In genomic region chr7:81213347-81214152, GRCm38 (mm10) we compare ENCODE assay signal across 8 mouse cellular contexts. TPM values are rescaled to one million over a fixed set of nuclear protein-coding genes. Genes with fewer than 3 reads are reported as not detected.
DNase-seq lines count a peak whose midpoint lies in the region; ATAC-seq lines count a peak whose summit lies in the region.

Gene Pde8a, plus strand, starts transcription at chr7:81213596.

- no peak for DNase-seq in layer of hippocampus, adult 18-20 months (ENCODE audit: low spot score in 2 of 2)
- DNase-seq in layer of hippocampus, adult 9-11 months, result no peak
- peak; percentile 38 to 53 for DNase-seq in adrenal gland, adult 18-20 months (ENCODE audit: low spot score in 2 of 2)
- DNase-seq in gastrocnemius, postnatal 4 days (ENCODE audit: low spot score in 2 of 2), result no peak
- peak; percentile 21 for DNase-seq in lung, postnatal 36 days
- no peak for DNase-seq in left cerebral cortex, postnatal 14 days (ENCODE audit: low spot score in 2 of 2)

- peaks cover 20% of the 10 kb centered on the region for H3K4me1 ChIP-seq in intestine, embryonic 15.5 days (replicated peaks)
- peaks cover 12% of the 10 kb centered on the region for H3K4me1 ChIP-seq in stomach, embryonic 15.5 days

- H3K36me3 ChIP-seq in intestine, embryonic 15.5 days, result no peaks in the 10 kb centered on the region
- H3K36me3 ChIP-seq in stomach, embryonic 15.5 days, result no peaks in the 10 kb centered on the region

- H3K27me3 ChIP-seq in intestine, embryonic 15.5 days (replicated peaks), result peaks cover 25% of the 10 kb centered on the region
- H3K27me3 ChIP-seq in stomach, embryonic 15.5 days (replicated peaks), result peaks cover 28% of the 10 kb centered on the region

- peak within 1 kb of the TSS; percentile 58 for H3K27ac ChIP-seq in intestine, embryonic 15.5 days
- H3K27ac ChIP-seq in stomach, embryonic 15.5 days, result peak within 1 kb of the TSS; percentile 82

- under 1% methylated on average over 126 of the region's 128 CpGs for WGBS in intestine, embryonic 15.5 days
- WGBS in stomach, embryonic 15.5 days, result under 1% methylated on average over 111 of the region's 128 CpGs

- H3K4me2 ChIP-seq in intestine, embryonic 15.5 days (replicated peaks), result peak within 1 kb of the TSS; percentile 82
- peak within 1 kb of the TSS; percentile 74 for H3K4me2 ChIP-seq in stomach, embryonic 15.5 days

- H3K4me3 ChIP-seq in intestine, embryonic 15.5 days (replicated peaks), result peak within 1 kb of the TSS; percentile 54
- peak within 1 kb of the TSS; percentile 56 for H3K4me3 ChIP-seq in stomach, embryonic 15.5 days (replicated peaks)

- H3K9ac ChIP-seq in intestine, embryonic 15.5 days, result peak within 1 kb of the TSS; percentile 51
- H3K9ac ChIP-seq in stomach, embryonic 15.5 days, result peak within 1 kb of the TSS; percentile 34; the same call in 1 of the 2 replicates

- peak; percentile 7; the same call in 1 of the 2 replicates for ATAC-seq in intestine, embryonic 15.5 days
- no peak for ATAC-seq in stomach, embryonic 15.5 days (ENCODE audit: insufficient read depth, low FRiP score, low read depth)

- intact Hi-C loops in left cerebral cortex, postnatal 14 days (cut with DNase I), result no loop called here

- no peaks in the 10 kb centered on the region for H3K9me3 ChIP-seq in intestine, embryonic 15.5 days
- H3K9me3 ChIP-seq in stomach, embryonic 15.5 days, result no peaks in the 10 kb centered on the region

RNA-seq across cellular contexts. Expression of gene Pde8a, which starts in this region (rescaled TPM):
- 10 to 100 TPM; 11.9 to 12.1 TPM for total RNA-seq in layer of hippocampus, adult 18-20 months (2021)
- total RNA-seq in adrenal gland, adult 18-20 months (2021), result 10 to 100 TPM; 30.2 to 40.6 TPM
- 10 to 100 TPM; 11.1 to 11.7 TPM for total RNA-seq in gastrocnemius, postnatal 4 days (2021)
- polyA plus RNA-seq in intestine, embryonic 15.5 days (2015; fragmentation: Nextera tagmentation; extraction: Ambion mirVana), result 2.7 and 3.3 TPM in 2 replicates
- polyA plus RNA-seq in stomach, embryonic 15.5 days (2015; fragmentation: Nextera tagmentation; extraction: Ambion mirVana), result 4.0 and 4.7 TPM in 2 replicates
- total RNA-seq in left cerebral cortex, postnatal 14 days (2021), result 1 to 10 TPM; 3.7 to 4.0 TPM

Comparison
In these comparisons a context has a peak if more than half of its experiments do, and no peak if none do; other contexts are left out.
1. DNase-seq: peak in adrenal gland, adult 18-20 months (2 of 2) and lung, postnatal 36 days (single experiment); none in layer of hippocampus, adult 18-20 months (0 of 2), layer of hippocampus, adult 9-11 months (single experiment), gastrocnemius, postnatal 4 days (0 of 2) and left cerebral cortex, postnatal 14 days (0 of 2).